Comparison of ENCODE assay signal across 9 mouse cellular contexts in the genomic region with DNA sequence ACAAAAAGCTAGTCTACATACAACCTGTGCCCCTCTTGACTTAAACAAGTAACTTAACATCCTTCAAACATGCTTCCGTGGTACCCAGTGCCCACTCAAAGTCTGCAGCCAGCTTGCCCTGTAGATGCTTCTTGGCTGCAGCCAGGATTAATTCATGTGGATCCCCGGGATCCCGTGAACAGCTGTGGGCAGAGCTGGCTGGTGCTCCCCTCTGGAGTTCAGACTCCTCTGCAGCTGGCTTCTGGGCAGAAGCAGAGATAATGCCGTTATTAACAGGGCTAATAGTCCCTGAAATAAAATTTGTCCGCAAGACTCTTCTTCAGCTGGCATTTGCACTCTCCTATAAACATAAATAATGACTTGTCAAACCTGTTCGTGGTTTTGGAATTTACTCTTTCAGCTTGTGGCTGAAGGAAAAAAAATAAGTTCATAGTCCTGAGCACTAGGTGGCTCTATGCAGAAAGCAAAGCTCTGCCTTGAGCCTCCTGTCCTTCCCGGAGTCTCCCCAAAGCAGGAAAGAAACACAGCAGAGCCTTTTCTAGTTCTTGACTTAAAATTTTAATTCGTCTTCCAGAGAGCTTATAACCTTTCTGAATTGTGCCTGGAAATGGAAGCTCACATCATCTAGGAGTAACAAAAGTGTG.
DNase-seq lines count a peak whose midpoint lies in the region; ATAC-seq and TF ChIP-seq lines count a peak whose summit lies in the region.
"Had no signal": no experiment of that assay in that cellular context is flagged by ENCODE, and none has a peak within 500 bp of the region (broad histone marks: within the 10 kb centered on the region; RNA-seq: fewer than 3 reads in every experiment).

No protein-coding gene starts in this region.

- intact Hi-C loops in gastrocnemius, postnatal 14 days (cut with DNase I; ENCODE audit: low total_unique reads): no loop called here

- no peaks in the 10 kb centered on the region for H3K9me3 ChIP-seq in forebrain, embryonic 10.5 days
- no peaks in the 10 kb centered on the region for H3K9me3 ChIP-seq in forebrain, embryonic 11.5 days (ENCODE audit: control insufficient read depth, low read length)
- no peaks in the 10 kb centered on the region for H3K9me3 ChIP-seq in midbrain, embryonic 11.5 days (ENCODE audit: control insufficient read depth, low read length)
- H3K9me3 ChIP-seq in midbrain, embryonic 10.5 days (replicated peaks): no peaks in the 10 kb centered on the region
- no peaks in the 10 kb centered on the region for H3K9me3 ChIP-seq in forebrain, postnatal 0 days (ENCODE audit: low read length)
- H3K9me3 ChIP-seq in midbrain, embryonic 15.5 days: no peaks in the 10 kb centered on the region
- H3K9me3 ChIP-seq: liver, embryonic 13.5 days had no signal

- no peaks in the 10 kb centered on the region for H3K36me3 ChIP-seq in forebrain, embryonic 10.5 days (replicated peaks)
- H3K36me3 ChIP-seq in forebrain, embryonic 11.5 days (ENCODE audit: control insufficient read depth, insufficient read depth, low read length): no peaks in the 10 kb centered on the region
- H3K36me3 ChIP-seq in midbrain, embryonic 11.5 days (ENCODE audit: control insufficient read depth, insufficient read depth, low read length): no peaks in the 10 kb centered on the region
- no peaks in the 10 kb centered on the region for H3K36me3 ChIP-seq in midbrain, embryonic 10.5 days
- no peaks in the 10 kb centered on the region for H3K36me3 ChIP-seq in forebrain, postnatal 0 days (ENCODE audit: insufficient read depth)
- no peaks in the 10 kb centered on the region for H3K36me3 ChIP-seq in midbrain, embryonic 15.5 days (replicated peaks)
- H3K36me3 ChIP-seq: liver, embryonic 13.5 days had no signal

- no peak overlapping the region for H3K4me3 ChIP-seq in forebrain, embryonic 10.5 days
- no peak overlapping the region for H3K4me3 ChIP-seq in forebrain, embryonic 11.5 days (ENCODE audit: low read depth, low read length)
- no peak overlapping the region for H3K4me3 ChIP-seq in midbrain, embryonic 11.5 days (ENCODE audit: low read depth, low read length)
- no peak overlapping the region for H3K4me3 ChIP-seq in midbrain, embryonic 10.5 days
- no peak overlapping the region for H3K4me3 ChIP-seq in forebrain, postnatal 0 days (ENCODE audit: low read depth, low read length)
- H3K4me3 ChIP-seq in midbrain, embryonic 15.5 days: no peak overlapping the region
- H3K4me3 ChIP-seq: liver, embryonic 13.5 days had no signal

- DNase-seq in forebrain, embryonic 10.5 days (ENCODE audit: extremely low spot score, low spot score): no peak
- no peak for DNase-seq in forebrain, embryonic 11.5 days (ENCODE audit: low spot score)
- DNase-seq in midbrain, embryonic 11.5 days (ENCODE audit: low spot score, missing footprints): peak; percentile 87
- DNase-seq in midbrain, embryonic 10.5 days (ENCODE audit: low spot score): no peak
- peak; percentile 72 for DNase-seq in forebrain, postnatal 0 days
- DNase-seq in gastrocnemius, postnatal 14 days: no peak
- DNase-seq in thymus, postnatal 36 days: no peak
- DNase-seq: liver, embryonic 13.5 days had no signal

- TF ChIP-seq CTCF in forebrain, postnatal 0 days (IDR thresholded peaks at IDR 0.05; ENCODE audit: low read depth): peak; percentile 73

- no peak overlapping the region for H3K9ac ChIP-seq in forebrain, embryonic 11.5 days (ENCODE audit: low read length)
- H3K9ac ChIP-seq in midbrain, embryonic 11.5 days (ENCODE audit: low read length): no peak overlapping the region
- H3K9ac ChIP-seq in forebrain, postnatal 0 days: no peak overlapping the region
- no peak overlapping the region for H3K9ac ChIP-seq in midbrain, embryonic 15.5 days
- H3K9ac ChIP-seq: liver, embryonic 13.5 days had no signal

- no peaks in the 10 kb centered on the region for H3K27me3 ChIP-seq in forebrain, embryonic 10.5 days (ENCODE audit: poor library complexity, severe bottlenecking)
- H3K27me3 ChIP-seq in forebrain, embryonic 11.5 days (ENCODE audit: control insufficient read depth, insufficient read depth, low read length): no peaks in the 10 kb centered on the region
- no peaks in the 10 kb centered on the region for H3K27me3 ChIP-seq in midbrain, embryonic 11.5 days (ENCODE audit: control insufficient read depth, insufficient read depth, low read length)
- H3K27me3 ChIP-seq in midbrain, embryonic 10.5 days (ENCODE audit: low read depth, poor library complexity, severe bottlenecking): no peaks in the 10 kb centered on the region
- no peaks in the 10 kb centered on the region for H3K27me3 ChIP-seq in forebrain, postnatal 0 days (ENCODE audit: insufficient read depth, low read length)
- H3K27me3 ChIP-seq in midbrain, embryonic 15.5 days (replicated peaks): no peaks in the 10 kb centered on the region
- H3K27me3 ChIP-seq: liver, embryonic 13.5 days had no signal

- H3K4me2 ChIP-seq in forebrain, embryonic 11.5 days (ENCODE audit: low read depth, low read length, severe bottlenecking): no peak overlapping the region
- H3K4me2 ChIP-seq in midbrain, embryonic 11.5 days: no peak overlapping the region
- H3K4me2 ChIP-seq in forebrain, postnatal 0 days (ENCODE audit: low read depth): no peak overlapping the region
- peak overlapping the region; percentile 13; the same call in 1 of the 2 replicates for H3K4me2 ChIP-seq in midbrain, embryonic 15.5 days
- H3K4me2 ChIP-seq: liver, embryonic 13.5 days had no signal

- H3K4me1 ChIP-seq in forebrain, embryonic 10.5 days: peaks cover 37% of the 10 kb centered on the region
- H3K4me1 ChIP-seq in forebrain, embryonic 11.5 days (replicated peaks; ENCODE audit: control insufficient read depth, insufficient read depth, low read length): peaks cover 8% of the 10 kb centered on the region; the same call in 1 of the 2 replicates
- H3K4me1 ChIP-seq in midbrain, embryonic 11.5 days (ENCODE audit: control insufficient read depth, insufficient read depth, low read length): no peaks in the 10 kb centered on the region; the same call in 1 of the 2 replicates
- peaks cover 38% of the 10 kb centered on the region for H3K4me1 ChIP-seq in midbrain, embryonic 10.5 days
- H3K4me1 ChIP-seq in forebrain, postnatal 0 days (ENCODE audit: insufficient read depth): peaks cover 8% of the 10 kb centered on the region; the same call in 1 of the 2 replicates
- peaks cover 35% of the 10 kb centered on the region for H3K4me1 ChIP-seq in midbrain, embryonic 15.5 days
- H3K4me1 ChIP-seq: liver, embryonic 13.5 days had no signal

- no peak for ATAC-seq in forebrain, embryonic 11.5 days (replicated peaks; ENCODE audit: low FRiP score)
- no peak for ATAC-seq in midbrain, embryonic 11.5 days (ENCODE audit: low FRiP score)
- ATAC-seq in forebrain, postnatal 0 days: peak; percentile 64; the same call in 1 of the 2 replicates
- ATAC-seq in midbrain, embryonic 15.5 days (replicated peaks): peak; percentile 60; the same call in 1 of the 2 replicates

- H3K27ac ChIP-seq in forebrain, embryonic 10.5 days: 0 out of 2 replicates have a peak overlapping the region, but pooled peaks have one; percentile 60
- no peak overlapping the region for H3K27ac ChIP-seq in forebrain, embryonic 11.5 days (ENCODE audit: low read depth, low read length)
- no peak overlapping the region for H3K27ac ChIP-seq in midbrain, embryonic 11.5 days (ENCODE audit: low read depth, low read length)
- H3K27ac ChIP-seq in midbrain, embryonic 10.5 days (replicated peaks): no peak overlapping the region
- no peak overlapping the region for H3K27ac ChIP-seq in forebrain, postnatal 0 days (ENCODE audit: low read depth, low read length)
- H3K27ac ChIP-seq in midbrain, embryonic 15.5 days: 0 out of 2 replicates have a peak overlapping the region, but pooled peaks have one; percentile 8
- H3K27ac ChIP-seq: liver, embryonic 13.5 days had no signal

- 38% methylated on average over 8 of the region's 8 CpGs for WGBS in forebrain, embryonic 10.5 days
- WGBS in forebrain, embryonic 11.5 days: 37% methylated on average over 8 of the region's 8 CpGs
- 29% methylated on average over 8 of the region's 8 CpGs for WGBS in midbrain, embryonic 11.5 days
- 33% methylated on average over 8 of the region's 8 CpGs for WGBS in midbrain, embryonic 10.5 days
- WGBS in forebrain, postnatal 0 days: 21% methylated on average over 8 of the region's 8 CpGs
- WGBS in midbrain, embryonic 15.5 days: 15% methylated on average over 8 of the region's 8 CpGs

Comparison
In these comparisons a context has a peak if more than half of its experiments do, and no peak if none do; other contexts are left out.
1. DNase-seq: peak in midbrain, embryonic 11.5 days (single experiment) and forebrain, postnatal 0 days (single experiment); none in forebrain, embryonic 10.5 days (single experiment), forebrain, embryonic 11.5 days (single experiment), midbrain, embryonic 10.5 days (single experiment), gastrocnemius, postnatal 14 days (single experiment) and thymus, postnatal 36 days (0 of 2).
2. H3K27ac ChIP-seq: peak in forebrain, embryonic 10.5 days (single experiment) and midbrain, embryonic 15.5 days (single experiment); none in forebrain, embryonic 11.5 days (single experiment), midbrain, embryonic 11.5 days (single experiment), midbrain, embryonic 10.5 days (single experiment) and forebrain, postnatal 0 days (single experiment).
3. ATAC-seq: peak in forebrain, postnatal 0 days (single experiment) and midbrain, embryonic 15.5 days (single experiment); none in forebrain, embryonic 11.5 days (single experiment) and midbrain, embryonic 11.5 days (single experiment).